Mouse (Mus musculus): ENCODE data around the gene Mitf. TPM values are rescaled to one million over a fixed set of nuclear protein-coding genes. Genes with fewer than 3 reads are reported as not detected.

The Mitf gene
- polyA plus RNA-seq, 1 experiment from 2014 or later: 26.4 TPM

DNA sequence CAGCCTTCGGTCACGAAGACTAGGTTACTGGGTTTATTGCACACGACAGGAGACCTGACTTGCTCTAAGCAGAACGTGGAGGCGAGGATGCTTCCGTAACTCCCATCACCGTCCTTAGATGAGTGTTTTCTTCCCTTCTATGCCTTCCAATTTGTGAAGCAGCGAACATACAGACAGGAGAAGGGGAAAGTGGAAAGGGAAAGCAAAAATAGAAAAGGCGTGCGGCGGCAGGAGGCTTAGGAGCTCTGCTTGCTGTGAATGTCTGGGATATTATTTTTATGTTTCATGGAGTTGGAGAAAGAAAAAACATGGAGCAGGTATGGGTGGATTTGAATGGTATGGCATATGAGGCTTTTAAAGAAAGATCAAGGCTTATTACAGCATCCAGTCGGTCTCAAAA lies 186.7 kb downstream of the Mitf start:
- no peak for ATAC-seq (ENCODE audit: insufficient number of reproducible peaks, insufficient read depth, low FRiP score, low read depth)
- Histone ChIP-seq H3K9me3 (ENCODE audit: control insufficient read depth, low read length) (no peaks in the 10 kb centered on the region), H3K4me1 (ENCODE audit: control insufficient read depth in 2 of 2, insufficient read depth in 2 of 2, low read length in 2 of 2) (peaks cover 12 to 24% of the 10 kb centered on the region in 2 experiments), H3K4me3 (ENCODE audit: control insufficient read depth in 1 of 2, insufficient read depth in 1 of 2, low read depth in 1 of 2, low read length in 2 of 2) (no peak overlapping the region), H3K27me3 (ENCODE audit: control insufficient read depth, insufficient read depth, low read length) (no peaks in the 10 kb centered on the region), H3K36me3 (ENCODE audit: control insufficient read depth, insufficient read depth, low read length) (peaks cover 24% of the 10 kb centered on the region), H3K4me2 (ENCODE audit: low read length) (no peak overlapping the region), H3K27ac (replicated peaks in 1 of 2; ENCODE audit: control insufficient read depth in 1 of 2, insufficient read depth in 1 of 2, low read depth in 2 of 2, low read length in 2 of 2) (no peak overlapping the region), H3K9ac (ENCODE audit: low read length) (no peak overlapping the region)
- 91% methylated on average over 12 of the region's 12 CpGs for WGBS

DNA sequence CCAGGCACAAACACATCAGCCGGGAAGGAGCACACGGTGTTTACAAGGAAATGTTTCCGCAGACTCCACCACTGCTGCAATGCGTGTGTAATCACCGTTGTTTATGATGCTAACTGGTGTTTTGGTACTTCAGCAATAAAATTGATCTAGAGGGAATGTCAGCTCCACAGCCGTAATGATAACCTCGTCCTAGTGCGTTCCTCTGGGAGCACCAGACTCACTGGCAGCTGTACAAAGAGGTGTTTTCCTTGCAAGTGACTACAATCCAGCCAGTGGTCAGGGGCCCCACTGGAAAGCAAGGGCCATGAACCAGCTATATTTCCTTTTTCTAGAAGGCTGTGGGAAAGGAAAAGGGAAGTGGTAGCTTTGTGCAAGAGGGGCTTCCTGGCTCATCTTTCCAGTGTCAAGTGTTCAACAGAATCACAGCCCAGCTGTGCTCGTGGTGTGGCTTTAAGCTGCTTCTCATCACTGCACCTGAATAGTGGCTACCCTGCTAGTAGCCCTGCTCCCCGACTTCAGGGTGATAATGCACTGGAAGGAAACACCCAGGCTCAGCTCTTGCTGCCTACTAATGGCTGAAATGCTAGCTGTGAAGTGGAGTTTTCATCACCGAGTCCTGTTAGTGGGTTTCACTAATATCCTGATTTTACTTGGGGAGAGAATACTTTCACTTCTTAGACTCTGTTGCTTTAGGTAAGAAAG lies 188.9 kb downstream of the Mitf start:
- 64% methylated on average over 11 of the region's 11 CpGs for WGBS

DNA sequence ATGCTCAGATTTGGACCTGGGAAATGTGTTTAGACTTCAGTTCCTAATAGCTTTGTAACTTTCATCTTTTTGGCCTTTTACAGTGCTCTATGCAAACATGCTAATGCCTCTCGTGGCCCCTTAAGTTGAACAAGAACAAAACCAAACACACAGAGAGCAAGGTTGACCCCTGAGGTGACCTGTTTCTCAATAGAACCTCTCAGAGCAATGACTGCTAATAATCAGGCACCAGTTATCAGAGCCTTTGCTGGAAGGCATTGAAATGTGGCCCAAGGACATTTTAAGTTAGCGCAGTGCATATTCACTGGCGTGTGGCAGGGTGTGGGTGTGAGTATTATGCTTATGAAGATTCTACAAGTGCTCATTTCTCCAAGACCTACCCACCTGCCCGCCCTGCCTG lies 194.7 kb downstream of the Mitf start:
- no peak for ATAC-seq (ENCODE audit: insufficient number of reproducible peaks, insufficient read depth, low FRiP score, low read depth)
- 43% methylated on average over 4 of the region's 4 CpGs for WGBS
- 0 out of 4 replicates have a peak overlapping the region, but pooled peaks of 1 of the 2 experiments have one; percentile 0 for H3K27ac ChIP-seq (replicated peaks in 1 of 2; ENCODE audit: control insufficient read depth in 1 of 2, insufficient read depth in 1 of 2, low read depth in 2 of 2, low read length in 2 of 2)

More for the DNA sequence above, 188.9 kb downstream of the Mitf start:
- Histone ChIP-seq H3K9ac (ENCODE audit: low read length) (no peak overlapping the region), H3K36me3 (ENCODE audit: control insufficient read depth, insufficient read depth, low read length) (peaks cover 31% of the 10 kb centered on the region), H3K27me3 (ENCODE audit: control insufficient read depth, insufficient read depth, low read length) (no peaks in the 10 kb centered on the region), H3K4me1 (ENCODE audit: control insufficient read depth in 2 of 2, insufficient read depth in 2 of 2, low read length in 2 of 2) (peaks cover 5 to 9% of the 10 kb centered on the region in 2 experiments), H3K27ac (replicated peaks in 1 of 2; ENCODE audit: control insufficient read depth in 1 of 2, insufficient read depth in 1 of 2, low read depth in 2 of 2, low read length in 2 of 2) (no peak overlapping the region), H3K4me3 (ENCODE audit: control insufficient read depth in 1 of 2, insufficient read depth in 1 of 2, low read depth in 1 of 2, low read length in 2 of 2) (no peak overlapping the region), H3K9me3 (ENCODE audit: control insufficient read depth, low read length) (no peaks in the 10 kb centered on the region), H3K4me2 (ENCODE audit: low read length) (no peak overlapping the region)
- ATAC-seq (ENCODE audit: insufficient number of reproducible peaks, insufficient read depth, low FRiP score, low read depth): no peak

DNA sequence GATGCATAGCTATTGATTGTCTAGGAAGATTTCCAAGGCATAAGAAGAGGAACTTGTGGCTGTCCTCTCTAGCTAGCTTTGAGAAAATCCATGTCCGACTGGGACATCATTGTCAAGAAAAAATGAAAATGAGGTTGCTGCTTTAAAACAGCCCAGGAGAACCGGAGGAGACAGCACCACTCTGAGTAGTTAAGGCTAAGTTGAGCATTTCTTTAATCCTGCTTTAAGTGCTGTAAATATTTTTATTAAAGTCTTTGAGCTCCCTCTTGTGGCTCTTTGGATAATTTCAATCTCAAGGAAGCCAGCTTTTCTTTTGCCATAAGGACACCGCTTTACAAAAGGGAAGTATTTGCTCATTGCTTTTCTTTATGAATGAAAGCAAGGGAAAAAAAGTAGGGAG lies 196.3 kb downstream of the Mitf start:
- Histone ChIP-seq H3K4me3 (ENCODE audit: control insufficient read depth in 1 of 2, insufficient read depth in 1 of 2, low read depth in 1 of 2, low read length in 2 of 2) (no peak overlapping the region), H3K36me3 (ENCODE audit: control insufficient read depth, insufficient read depth, low read length) (peaks cover 48% of the 10 kb centered on the region), H3K27ac (replicated peaks in 1 of 2; ENCODE audit: control insufficient read depth in 1 of 2, insufficient read depth in 1 of 2, low read depth in 2 of 2, low read length in 2 of 2) (no peak overlapping the region), H3K4me2 (ENCODE audit: low read length) (no peak overlapping the region), H3K9me3 (ENCODE audit: control insufficient read depth, low read length) (no peaks in the 10 kb centered on the region), H3K9ac (ENCODE audit: low read length) (no peak overlapping the region), H3K27me3 (ENCODE audit: control insufficient read depth, insufficient read depth, low read length) (no peaks in the 10 kb centered on the region), H3K4me1 (ENCODE audit: control insufficient read depth in 2 of 2, insufficient read depth in 2 of 2, low read length in 2 of 2) (peaks cover 4 to 14% of the 10 kb centered on the region in 2 experiments; a peak in 3 of 4 replicates)
- WGBS: 37% methylated on average over 3 of the region's 3 CpGs
- ATAC-seq (ENCODE audit: insufficient number of reproducible peaks, insufficient read depth, low FRiP score, low read depth): no peak

More for the DNA sequence above, 194.7 kb downstream of the Mitf start:
- Histone ChIP-seq H3K4me3 (ENCODE audit: control insufficient read depth in 1 of 2, insufficient read depth in 1 of 2, low read depth in 1 of 2, low read length in 2 of 2) (no peak overlapping the region), H3K9me3 (ENCODE audit: control insufficient read depth, low read length) (no peaks in the 10 kb centered on the region), H3K27me3 (ENCODE audit: control insufficient read depth, insufficient read depth, low read length) (no peaks in the 10 kb centered on the region), H3K4me1 (ENCODE audit: control insufficient read depth in 2 of 2, insufficient read depth in 2 of 2, low read length in 2 of 2) (peaks cover 5 to 14% of the 10 kb centered on the region in 2 experiments; a peak in 3 of 4 replicates), H3K9ac (ENCODE audit: low read length) (no peak overlapping the region), H3K36me3 (ENCODE audit: control insufficient read depth, insufficient read depth, low read length) (peaks cover 39% of the 10 kb centered on the region), H3K4me2 (ENCODE audit: low read length) (no peak overlapping the region)

DNA sequence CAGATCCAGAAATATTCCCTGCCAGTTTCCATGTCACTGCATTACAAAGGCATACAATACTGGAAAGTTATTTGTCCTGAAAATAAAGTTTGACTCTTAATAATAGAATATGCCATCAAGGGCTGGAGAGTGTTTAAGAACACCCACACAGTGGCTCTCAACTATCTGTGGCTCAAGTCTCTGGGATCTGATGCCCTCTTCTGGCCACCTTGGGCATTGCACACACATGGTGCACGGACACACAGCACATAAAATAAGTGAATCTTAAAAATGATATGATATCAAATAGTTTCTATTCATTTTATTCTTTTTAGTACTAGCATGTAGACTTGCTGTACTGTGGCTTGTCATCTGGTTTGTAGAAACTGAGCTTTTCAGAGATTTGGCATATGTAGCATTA lies 198.7 kb downstream of the Mitf start:
- H3K4me3 ChIP-seq (ENCODE audit: control insufficient read depth in 1 of 2, insufficient read depth in 1 of 2, low read depth in 1 of 2, low read length in 2 of 2): no peak overlapping the region
- 0 out of 4 replicates have a peak, but pooled peaks cover 0 to 10% of the 10 kb centered on the region in 2 experiments for H3K4me1 ChIP-seq (ENCODE audit: control insufficient read depth in 2 of 2, insufficient read depth in 2 of 2, low read length in 2 of 2)
- no peaks in the 10 kb centered on the region for H3K9me3 ChIP-seq (ENCODE audit: control insufficient read depth, low read length)
- H3K4me2 ChIP-seq (ENCODE audit: low read length): no peak overlapping the region
- 78% methylated on average over 1 of the region's 1 CpGs for WGBS
- no peak for ATAC-seq (ENCODE audit: insufficient number of reproducible peaks, insufficient read depth, low FRiP score, low read depth)
- no peak overlapping the region for H3K27ac ChIP-seq (replicated peaks in 1 of 2; ENCODE audit: control insufficient read depth in 1 of 2, insufficient read depth in 1 of 2, low read depth in 2 of 2, low read length in 2 of 2)
- H3K36me3 ChIP-seq (ENCODE audit: control insufficient read depth, insufficient read depth, low read length): peaks cover 54% of the 10 kb centered on the region
- no peak overlapping the region for H3K9ac ChIP-seq (ENCODE audit: low read length)
- no peaks in the 10 kb centered on the region for H3K27me3 ChIP-seq (ENCODE audit: control insufficient read depth, insufficient read depth, low read length)

DNA sequence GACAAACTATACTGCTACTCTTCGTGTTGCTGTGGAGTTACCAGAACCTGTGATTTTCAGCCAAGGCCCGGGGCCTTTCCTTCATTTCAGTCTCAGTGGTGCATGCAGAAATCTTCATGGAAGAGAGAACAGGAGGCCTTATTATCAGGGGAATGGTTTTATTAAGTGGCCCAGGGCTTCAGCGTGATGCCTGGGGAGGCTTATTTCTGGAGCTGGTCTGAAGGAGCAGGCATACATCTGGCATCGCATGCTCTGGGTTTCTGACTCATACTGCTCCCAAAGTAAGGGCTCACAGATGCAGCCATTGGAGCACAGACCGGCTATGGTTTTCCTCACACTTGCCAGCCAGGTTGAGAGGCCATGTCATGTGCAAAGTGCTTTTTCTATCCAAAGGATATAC lies 208.2 kb downstream of the Mitf start:
- no peak overlapping the region for H3K9ac ChIP-seq (ENCODE audit: low read length)
- ATAC-seq (ENCODE audit: insufficient number of reproducible peaks, insufficient read depth, low FRiP score, low read depth): no peak
- 61% methylated on average over 5 of the region's 5 CpGs for WGBS
- H3K9me3 ChIP-seq (ENCODE audit: control insufficient read depth, low read length): no peaks in the 10 kb centered on the region
- no peaks in the 10 kb centered on the region; a peak in 1 of 4 replicates for H3K4me1 ChIP-seq (ENCODE audit: control insufficient read depth in 2 of 2, insufficient read depth in 2 of 2, low read length in 2 of 2)
- H3K36me3 ChIP-seq (ENCODE audit: control insufficient read depth, insufficient read depth, low read length): peaks cover 90% of the 10 kb centered on the region
- no peaks in the 10 kb centered on the region for H3K27me3 ChIP-seq (ENCODE audit: control insufficient read depth, insufficient read depth, low read length)
- H3K4me2 ChIP-seq (ENCODE audit: low read length): no peak overlapping the region
- H3K4me3 ChIP-seq (ENCODE audit: control insufficient read depth in 1 of 2, insufficient read depth in 1 of 2, low read depth in 1 of 2, low read length in 2 of 2): no peak overlapping the region
- no peak overlapping the region for H3K27ac ChIP-seq (replicated peaks in 1 of 2; ENCODE audit: control insufficient read depth in 1 of 2, insufficient read depth in 1 of 2, low read depth in 2 of 2, low read length in 2 of 2)

DNA sequence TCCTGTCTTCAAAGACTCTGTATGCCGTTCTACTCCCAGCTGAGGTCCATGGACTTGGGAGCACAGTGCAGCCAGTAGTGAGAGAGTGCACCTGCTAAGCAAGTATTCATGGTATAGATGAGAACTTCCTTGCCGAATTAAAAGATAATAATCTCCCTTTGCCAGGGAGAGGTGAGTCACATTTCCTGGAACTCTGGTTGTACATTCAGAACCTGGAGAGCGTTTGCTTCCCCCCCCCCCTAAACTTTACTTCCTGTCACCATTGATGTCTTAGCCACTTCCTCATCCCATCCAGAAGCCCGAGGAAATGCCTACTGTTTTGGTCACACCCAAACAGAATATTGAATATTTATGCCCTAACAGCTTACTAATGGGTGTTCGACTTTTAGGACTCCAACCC lies 209.0 kb downstream of the Mitf start:
- no peak overlapping the region for H3K4me3 ChIP-seq (ENCODE audit: control insufficient read depth in 1 of 2, insufficient read depth in 1 of 2, low read depth in 1 of 2, low read length in 2 of 2)
- H3K27me3 ChIP-seq (ENCODE audit: control insufficient read depth, insufficient read depth, low read length): no peaks in the 10 kb centered on the region
- WGBS: 49% methylated on average over 5 of the region's 5 CpGs
- H3K9me3 ChIP-seq (ENCODE audit: control insufficient read depth, low read length): no peaks in the 10 kb centered on the region
- no peaks in the 10 kb centered on the region; a peak in 1 of 4 replicates for H3K4me1 ChIP-seq (ENCODE audit: control insufficient read depth in 2 of 2, insufficient read depth in 2 of 2, low read length in 2 of 2)
- H3K4me2 ChIP-seq (ENCODE audit: low read length): no peak overlapping the region
- peaks cover 90% of the 10 kb centered on the region for H3K36me3 ChIP-seq (ENCODE audit: control insufficient read depth, insufficient read depth, low read length)
- H3K27ac ChIP-seq (replicated peaks in 1 of 2; ENCODE audit: control insufficient read depth in 1 of 2, insufficient read depth in 1 of 2, low read depth in 2 of 2, low read length in 2 of 2): no peak overlapping the region
- ATAC-seq (ENCODE audit: insufficient number of reproducible peaks, insufficient read depth, low FRiP score, low read depth): no peak
- H3K9ac ChIP-seq (ENCODE audit: low read length): no peak overlapping the region

DNA sequence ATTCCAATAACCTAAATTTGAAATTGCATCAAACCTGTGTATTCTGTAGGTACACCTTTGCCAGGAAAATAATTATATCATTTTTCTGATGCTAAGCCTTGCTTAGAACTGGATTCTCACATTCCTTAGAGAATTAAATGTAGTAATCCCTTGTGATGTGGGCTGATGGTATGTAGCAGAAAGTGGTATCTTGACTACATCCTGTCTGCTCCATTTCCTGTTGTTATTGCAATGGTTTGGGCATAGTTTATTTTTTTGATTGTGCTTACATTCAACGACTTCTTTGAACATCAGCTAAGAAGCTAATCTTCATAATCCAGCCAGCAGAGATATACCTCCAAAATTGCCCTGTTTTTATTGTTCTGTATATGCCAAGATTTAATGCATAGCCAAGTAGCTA lies 217.0 kb downstream of the Mitf start:
- no peaks in the 10 kb centered on the region for H3K4me1 ChIP-seq (ENCODE audit: control insufficient read depth in 2 of 2, insufficient read depth in 2 of 2, low read length in 2 of 2)
- no peak overlapping the region for H3K9ac ChIP-seq (ENCODE audit: low read length)
- no peak for ATAC-seq (ENCODE audit: insufficient number of reproducible peaks, insufficient read depth, low FRiP score, low read depth)
- H3K36me3 ChIP-seq (ENCODE audit: control insufficient read depth, insufficient read depth, low read length): peaks cover 17% of the 10 kb centered on the region
- WGBS: 50% methylated on average over 1 of the region's 1 CpGs
- H3K27ac ChIP-seq (replicated peaks in 1 of 2; ENCODE audit: control insufficient read depth in 1 of 2, insufficient read depth in 1 of 2, low read depth in 2 of 2, low read length in 2 of 2): no peak overlapping the region
- no peak overlapping the region for H3K4me3 ChIP-seq (ENCODE audit: control insufficient read depth in 1 of 2, insufficient read depth in 1 of 2, low read depth in 1 of 2, low read length in 2 of 2)
- no peak overlapping the region for H3K4me2 ChIP-seq (ENCODE audit: low read length)
- H3K9me3 ChIP-seq (ENCODE audit: control insufficient read depth, low read length): no peaks in the 10 kb centered on the region
- no peaks in the 10 kb centered on the region for H3K27me3 ChIP-seq (ENCODE audit: control insufficient read depth, insufficient read depth, low read length)
